Mouse (Mus musculus): ENCODE results near the gene Plac1.

Gene Plac1

GRCm38 (mm10) chrX:53045187-53045903, 194.6 kb downstream of the Plac1 start:
- peak; percentile 48 to 70 for DNase-seq

- DNase-seq, result no peak
Observed at GRCm38 (mm10) chrX:53041006-53041405, 198.9 kb downstream of the Plac1 start.

GRCm38 (mm10) chrX:53040138-53040537, 199.8 kb downstream of the Plac1 start:
- no peak for DNase-seq

DNA sequence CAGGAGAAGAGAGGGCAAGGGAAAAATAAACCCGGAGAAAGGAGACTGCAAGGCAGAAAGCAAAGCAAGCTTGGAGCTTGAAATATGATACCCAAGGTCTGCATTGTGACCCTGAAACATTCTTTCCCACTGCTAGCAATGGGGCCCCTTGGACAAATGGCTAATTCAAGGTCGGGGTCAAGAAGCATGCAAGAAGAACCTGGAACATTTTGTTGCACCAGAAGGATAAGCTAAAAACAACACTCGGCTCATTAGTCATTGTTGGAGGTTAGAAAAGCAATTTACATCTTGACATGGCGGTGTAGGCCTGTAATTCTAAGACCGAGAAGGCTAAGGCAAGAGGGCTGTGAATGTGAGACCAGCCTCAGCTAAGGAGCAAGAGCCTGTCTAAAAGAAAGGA, 200.3 kb downstream of the Plac1 start:
- DNase-seq, result peak in 1 of 2 experiments; percentile 24

- no peak for DNase-seq
Observed at GRCm38 (mm10) chrX:53038194-53038593, 201.7 kb downstream of the Plac1 start.

- no peak for DNase-seq
Observed at GRCm38 (mm10) chrX:53029559-53029958, 210.4 kb downstream of the Plac1 start.

- peak in 1 of 2 experiments; percentile 24 for DNase-seq
Observed at GRCm38 (mm10) chrX:53025471-53026223, 214.3 kb downstream of the Plac1 start.

DNA sequence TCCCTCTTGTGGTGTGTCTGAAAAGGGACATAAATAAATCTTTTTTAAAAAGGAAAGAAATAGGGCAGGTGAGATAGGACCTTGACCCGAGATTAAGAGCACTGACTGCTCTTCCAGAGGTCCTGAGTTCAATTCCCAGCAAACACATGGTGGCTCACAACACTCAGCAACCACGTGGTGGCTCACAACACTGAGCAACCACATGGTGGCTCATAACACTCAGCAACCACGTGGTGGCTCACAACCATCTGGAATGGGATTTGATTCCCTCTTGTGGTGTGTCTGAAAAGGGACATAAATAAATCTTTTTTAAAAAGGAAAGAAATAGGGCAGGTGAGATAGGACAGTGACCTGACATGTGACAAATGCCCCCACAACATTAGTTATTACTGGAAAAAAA, 215.6 kb downstream of the Plac1 start:
- peak; percentile 21 to 26 for DNase-seq

GRCm38 (mm10) chrX:53023021-53023420, 216.9 kb downstream of the Plac1 start:
- no peak for DNase-seq

Measured in kidney, postnatal 36 days (tissue).